Mouse (Mus musculus): Measurements from ENCODE around the gene Tpra1. TPM values are rescaled to one million over a fixed set of nuclear protein-coding genes. Genes with fewer than 3 reads are reported as not detected.

The Tpra1 gene
- polyA plus RNA-seq, 1 experiment from 2014 or later = 39.8 TPM

GRCm38 (mm10) chr6:88872811-88873210, 29.2 kb upstream of the Tpra1 start:
- Histone ChIP-seq H3K27ac (replicated peaks) (no peak overlapping the region), H3K36me3 (no peaks in the 10 kb centered on the region), H3K9me3 (peaks cover 7% of the 10 kb centered on the region), H3K4me3 (no peak overlapping the region), H3K4me1 (peaks cover 30% of the 10 kb centered on the region), H3K27me3 (replicated peaks) (peaks cover 35% of the 10 kb centered on the region), H3K4me2 (no peak overlapping the region; the same call in 1 of the 2 replicates), H3K9ac (peak overlapping the region; percentile 37; the same call in 1 of the 2 replicates)
- WGBS = 26% methylated on average over 7 of the region's 7 CpGs
- ATAC-seq (ENCODE audit: extremely low read depth, insufficient number of reproducible peaks, low FRiP score, low TSS enrichment) = no peak

GRCm38 (mm10) chr6:88873965-88874867, 27.8 kb upstream of the Tpra1 start:
- Histone ChIP-seq H3K27me3 (replicated peaks) (peaks cover 35% of the 10 kb centered on the region), H3K4me3 (peak overlapping the region; percentile 81), H3K4me1 (peaks cover 30% of the 10 kb centered on the region), H3K9ac (peak overlapping the region; percentile 90), H3K27ac (replicated peaks) (no peak overlapping the region), H3K4me2 (peak overlapping the region; percentile 100), H3K9me3 (peaks cover 7% of the 10 kb centered on the region), H3K36me3 (no peaks in the 10 kb centered on the region)
- WGBS = 5% methylated on average over 61 of the region's 74 CpGs
- ATAC-seq (ENCODE audit: extremely low read depth, insufficient number of reproducible peaks, low FRiP score, low TSS enrichment) = peak; percentile 10; the same call in 1 of the 2 replicates

GRCm38 (mm10) chr6:88874868-88875508, 27.1 kb upstream of the Tpra1 start, which contains the start of gene Podxl2:
Podxl2 (minus strand) TSS chr6:88875044.
- peak; percentile 49; the same call in 1 of the 2 replicates for ATAC-seq (ENCODE audit: extremely low read depth, insufficient number of reproducible peaks, low FRiP score, low TSS enrichment)
- Histone ChIP-seq H3K27ac (replicated peaks) (no peak within 1 kb of the TSS), H3K4me1 (peaks cover 30% of the 10 kb centered on the region), H3K9me3 (peaks cover 7% of the 10 kb centered on the region), H3K36me3 (no peaks in the 10 kb centered on the region), H3K4me2 (peak within 1 kb of the TSS; percentile 100), H3K27me3 (replicated peaks) (peaks cover 35% of the 10 kb centered on the region), H3K9ac (peak within 1 kb of the TSS; percentile 90), H3K4me3 (peak within 1 kb of the TSS; percentile 81)
- WGBS = 5% methylated on average over 59 of the region's 63 CpGs

- no peak overlapping the region for H3K27ac ChIP-seq (replicated peaks)
- peaks cover 3% of the 10 kb centered on the region; the same call in 1 of the 2 replicates for H3K4me1 ChIP-seq
- no peak for ATAC-seq (ENCODE audit: extremely low read depth, insufficient number of reproducible peaks, low FRiP score, low TSS enrichment)
- H3K36me3 ChIP-seq = peaks cover 41% of the 10 kb centered on the region
- no peak overlapping the region for H3K9ac ChIP-seq
- H3K4me3 ChIP-seq = no peak overlapping the region
- H3K27me3 ChIP-seq (replicated peaks) = peaks cover 18% of the 10 kb centered on the region
- 64% methylated on average over 4 of the region's 4 CpGs for WGBS
- H3K4me2 ChIP-seq = no peak overlapping the region
- peaks cover 7% of the 10 kb centered on the region for H3K9me3 ChIP-seq
Measured at GRCm38 (mm10) chr6:88879471-88879870, 22.6 kb upstream of the Tpra1 start.

GRCm38 (mm10) chr6:88881334-88881733, 20.7 kb upstream of the Tpra1 start:
- peaks cover 59% of the 10 kb centered on the region for H3K36me3 ChIP-seq
- H3K9ac ChIP-seq = no peak overlapping the region
- H3K4me1 ChIP-seq = no peaks in the 10 kb centered on the region
- 92% methylated on average over 7 of the region's 7 CpGs for WGBS
- ATAC-seq (ENCODE audit: extremely low read depth, insufficient number of reproducible peaks, low FRiP score, low TSS enrichment) = no peak
- H3K27ac ChIP-seq (replicated peaks) = no peak overlapping the region
- H3K4me2 ChIP-seq = no peak overlapping the region
- H3K9me3 ChIP-seq = no peaks in the 10 kb centered on the region
- no peaks in the 10 kb centered on the region for H3K27me3 ChIP-seq (replicated peaks)
- no peak overlapping the region for H3K4me3 ChIP-seq

GRCm38 (mm10) chr6:88884195-88884594, 17.9 kb upstream of the Tpra1 start:
- no peaks in the 10 kb centered on the region for H3K27me3 ChIP-seq (replicated peaks)
- no peak overlapping the region for H3K4me2 ChIP-seq
- WGBS = 79% methylated on average over 10 of the region's 10 CpGs
- H3K36me3 ChIP-seq = peaks cover 88% of the 10 kb centered on the region
- H3K4me1 ChIP-seq = no peaks in the 10 kb centered on the region
- H3K27ac ChIP-seq (replicated peaks) = no peak overlapping the region
- H3K9ac ChIP-seq = no peak overlapping the region
- ATAC-seq (ENCODE audit: extremely low read depth, insufficient number of reproducible peaks, low FRiP score, low TSS enrichment) = no peak
- no peaks in the 10 kb centered on the region for H3K9me3 ChIP-seq
- no peak overlapping the region for H3K4me3 ChIP-seq

GRCm38 (mm10) chr6:88884690-88885089, 17.4 kb upstream of the Tpra1 start:
- no peaks in the 10 kb centered on the region for H3K4me1 ChIP-seq
- peaks cover 93% of the 10 kb centered on the region for H3K36me3 ChIP-seq
- no peaks in the 10 kb centered on the region for H3K27me3 ChIP-seq (replicated peaks)
- ATAC-seq (ENCODE audit: extremely low read depth, insufficient number of reproducible peaks, low FRiP score, low TSS enrichment) = no peak
- no peak overlapping the region for H3K4me2 ChIP-seq
- no peak overlapping the region for H3K27ac ChIP-seq (replicated peaks)
- 91% methylated on average over 17 of the region's 17 CpGs for WGBS
- H3K9ac ChIP-seq = no peak overlapping the region
- H3K9me3 ChIP-seq = no peaks in the 10 kb centered on the region
- H3K4me3 ChIP-seq = no peak overlapping the region

GRCm38 (mm10) chr6:88885644-88886416, 16.2 kb upstream of the Tpra1 start:
- 93% methylated on average over 12 of the region's 12 CpGs for WGBS

GRCm38 (mm10) chr6:88886417-88886967, 15.6 kb upstream of the Tpra1 start:
- 87% methylated on average over 2 of the region's 2 CpGs for WGBS
- peaks cover 100% of the 10 kb centered on the region for H3K36me3 ChIP-seq
- H3K27me3 ChIP-seq (replicated peaks) = no peaks in the 10 kb centered on the region
- H3K4me3 ChIP-seq = no peak overlapping the region
- no peak overlapping the region for H3K9ac ChIP-seq
- H3K4me1 ChIP-seq = no peaks in the 10 kb centered on the region
- no peaks in the 10 kb centered on the region for H3K9me3 ChIP-seq
- H3K4me2 ChIP-seq = no peak overlapping the region
- ATAC-seq (ENCODE audit: extremely low read depth, insufficient number of reproducible peaks, low FRiP score, low TSS enrichment) = no peak
- no peak overlapping the region for H3K27ac ChIP-seq (replicated peaks)

More at GRCm38 (mm10) chr6:88885644-88886416, 16.2 kb upstream of the Tpra1 start:
- no peak overlapping the region for H3K9ac ChIP-seq
- no peaks in the 10 kb centered on the region for H3K4me1 ChIP-seq
- peaks cover 98% of the 10 kb centered on the region for H3K36me3 ChIP-seq
- H3K27me3 ChIP-seq (replicated peaks) = no peaks in the 10 kb centered on the region
- H3K4me3 ChIP-seq = no peak overlapping the region
- no peak for ATAC-seq (ENCODE audit: extremely low read depth, insufficient number of reproducible peaks, low FRiP score, low TSS enrichment)
- H3K4me2 ChIP-seq = no peak overlapping the region
- H3K9me3 ChIP-seq = no peaks in the 10 kb centered on the region
- no peak overlapping the region for H3K27ac ChIP-seq (replicated peaks)

- H3K27me3 ChIP-seq (replicated peaks) = no peaks in the 10 kb centered on the region
- no peak for ATAC-seq (ENCODE audit: extremely low read depth, insufficient number of reproducible peaks, low FRiP score, low TSS enrichment)
- WGBS = 86% methylated on average over 13 of the region's 13 CpGs
- peaks cover 100% of the 10 kb centered on the region for H3K36me3 ChIP-seq
- no peak overlapping the region for H3K4me2 ChIP-seq
- no peak overlapping the region for H3K4me3 ChIP-seq
- H3K9ac ChIP-seq = no peak overlapping the region
- no peaks in the 10 kb centered on the region for H3K4me1 ChIP-seq
- H3K9me3 ChIP-seq = no peaks in the 10 kb centered on the region
- no peak overlapping the region for H3K27ac ChIP-seq (replicated peaks)
Measured at GRCm38 (mm10) chr6:88889410-88890042, 12.5 kb upstream of the Tpra1 start.
